Mouse (Mus musculus): ENCODE data around the gene Nup43.
"Not testable (repeated sequence)": the region's sequence is repeated elsewhere in the genome, so short reads cannot be mapped to it uniquely, and the experiment has no call there.

Gene Nup43

DNA sequence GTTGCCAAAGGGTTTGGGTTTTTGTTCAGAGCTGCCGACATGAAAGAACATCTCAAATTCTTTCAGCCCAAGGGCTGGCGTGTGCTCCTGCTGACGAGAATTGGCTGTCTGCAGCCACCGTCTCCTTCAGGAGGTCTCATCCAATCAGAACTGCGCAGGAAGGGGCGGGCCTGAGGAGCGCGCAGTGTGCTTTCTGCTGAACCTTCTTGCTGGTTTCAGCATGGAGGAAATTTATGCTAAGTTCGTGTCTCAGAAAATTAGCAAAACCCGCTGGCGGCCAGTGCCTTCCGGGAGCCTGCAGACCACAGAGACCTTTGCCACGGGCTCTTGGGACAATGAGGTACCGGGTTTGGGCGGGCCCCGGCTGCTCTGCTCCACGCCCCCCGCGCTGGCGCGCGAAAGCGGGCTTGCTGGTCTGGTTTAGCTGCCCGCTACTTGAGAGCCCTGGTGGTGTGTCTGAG lies at the start of gene Nup43:
Nup43 (plus strand) TSS at position 162 of the 461 bp plus-strand sequence.
- peak; percentile 91 to 96 for DNase-seq (ENCODE audit: low spot score in 2 of 2)

DNA sequence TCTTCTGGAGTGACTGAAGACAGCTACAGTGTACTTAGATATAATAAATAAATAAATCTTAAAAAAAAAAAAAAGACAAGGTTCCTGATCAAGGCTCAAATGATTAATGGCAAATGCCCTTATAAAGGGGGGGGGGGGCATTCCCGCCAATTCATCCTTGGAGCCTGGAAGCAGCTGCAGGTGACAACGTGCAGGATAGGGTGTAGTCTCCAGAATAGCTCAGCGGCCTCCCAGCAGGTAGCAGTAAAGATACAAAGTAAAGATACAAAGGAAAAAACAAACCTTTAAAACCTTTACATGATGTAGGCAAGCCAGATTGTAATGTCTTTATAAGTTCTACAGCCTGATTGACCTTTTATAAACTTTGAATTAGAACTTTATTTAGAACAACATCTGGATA lies 49.7 kb upstream of the Nup43 start:
- not testable (repeated sequence) for DNase-seq (ENCODE audit: low spot score in 2 of 2)

DNA sequence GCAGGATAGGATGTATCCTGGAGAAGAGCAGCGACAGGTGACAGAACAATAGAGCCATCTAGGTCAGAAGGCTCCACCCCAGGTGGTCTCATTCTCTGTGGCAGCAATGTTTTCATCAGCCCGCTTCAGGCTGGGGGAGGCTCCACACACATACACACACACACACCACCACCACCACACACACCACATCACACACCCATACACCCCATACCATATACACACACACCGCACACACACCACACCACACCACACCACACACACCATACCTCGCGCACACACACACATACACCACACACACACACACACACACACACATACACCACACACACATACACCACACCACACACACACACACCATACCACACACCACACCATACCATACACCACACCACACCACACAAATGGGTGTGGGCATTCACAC lies 47.5 kb upstream of the Nup43 start:
- no peak for DNase-seq (ENCODE audit: low spot score in 2 of 2)

GRCm38 (mm10) chr10:7620723-7621122 lies 46.6 kb upstream of the Nup43 start:
- DNase-seq (ENCODE audit: low spot score in 2 of 2) = no peak

DNA sequence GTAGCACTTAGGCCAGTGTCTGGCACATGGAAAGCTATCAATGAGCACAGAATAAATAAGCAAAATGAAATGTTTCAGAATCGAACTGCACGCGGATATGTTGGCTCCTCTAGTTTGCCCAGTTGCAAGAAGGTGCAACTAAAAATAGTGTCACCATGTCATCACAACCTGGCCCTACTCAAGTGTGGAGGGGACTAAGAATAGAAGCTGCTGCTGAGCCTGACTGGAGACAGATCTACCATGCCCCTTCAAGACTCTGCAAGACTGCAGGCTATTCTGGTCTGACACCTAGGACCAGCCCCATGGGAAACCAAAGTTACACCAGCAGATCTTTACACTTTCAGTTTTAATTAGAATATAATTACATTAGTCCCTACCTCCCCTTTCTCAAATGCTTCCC lies 44.9 kb upstream of the Nup43 start:
- DNase-seq (ENCODE audit: low spot score in 2 of 2) = no peak

DNA sequence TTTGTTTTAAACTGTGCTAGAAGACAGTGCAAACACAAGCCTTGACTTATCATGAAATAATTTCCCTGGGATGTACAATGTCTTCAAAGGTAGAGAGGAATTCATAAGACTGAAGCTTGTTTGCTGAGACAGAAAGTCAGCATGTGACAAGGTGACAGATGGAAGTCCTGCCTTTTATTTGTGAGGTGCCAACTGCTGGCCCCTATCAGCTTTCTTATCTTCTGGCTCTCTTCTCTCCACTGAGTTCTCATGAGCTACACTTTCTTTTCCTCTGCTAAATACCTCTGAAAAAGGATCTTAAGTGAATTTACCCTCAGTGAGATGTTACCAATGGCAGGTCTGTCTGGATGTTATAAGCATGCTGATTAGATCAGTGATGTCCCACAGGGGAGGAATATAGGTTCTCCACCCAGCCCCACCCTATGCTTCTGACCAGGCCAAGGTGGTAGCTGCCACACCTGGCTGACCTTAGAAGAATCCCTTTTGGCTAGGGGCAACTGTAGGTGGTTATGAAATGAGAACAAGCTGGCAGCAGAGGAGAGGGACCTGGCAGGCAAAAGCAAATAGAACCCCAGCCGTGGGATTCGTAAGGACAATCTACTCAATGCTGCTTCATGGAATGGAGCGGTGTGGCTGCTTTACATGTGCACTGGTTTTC lies 43.3 kb upstream of the Nup43 start:
- no peak for DNase-seq (ENCODE audit: low spot score in 2 of 2)

DNA sequence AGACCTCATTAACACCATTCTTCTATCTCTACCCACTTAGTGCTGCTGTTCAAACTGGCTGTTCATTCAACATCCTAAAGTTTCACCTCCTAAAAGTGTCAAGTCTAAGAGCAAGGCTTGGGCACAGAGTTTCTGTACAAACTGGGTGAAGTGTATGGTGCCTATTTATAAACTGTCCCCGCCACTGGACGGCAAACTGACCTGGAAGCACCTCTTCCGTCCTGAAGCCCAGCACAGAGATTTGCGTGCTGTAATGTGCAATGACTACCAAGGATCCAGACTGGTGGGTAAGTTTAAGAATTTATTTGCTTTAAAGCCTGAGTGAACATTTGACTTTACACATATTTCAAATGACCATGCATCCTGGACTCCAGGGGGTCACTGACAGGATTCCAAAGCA lies 38.2 kb upstream of the Nup43 start:
- no peak for DNase-seq (ENCODE audit: low spot score in 2 of 2)

DNA sequence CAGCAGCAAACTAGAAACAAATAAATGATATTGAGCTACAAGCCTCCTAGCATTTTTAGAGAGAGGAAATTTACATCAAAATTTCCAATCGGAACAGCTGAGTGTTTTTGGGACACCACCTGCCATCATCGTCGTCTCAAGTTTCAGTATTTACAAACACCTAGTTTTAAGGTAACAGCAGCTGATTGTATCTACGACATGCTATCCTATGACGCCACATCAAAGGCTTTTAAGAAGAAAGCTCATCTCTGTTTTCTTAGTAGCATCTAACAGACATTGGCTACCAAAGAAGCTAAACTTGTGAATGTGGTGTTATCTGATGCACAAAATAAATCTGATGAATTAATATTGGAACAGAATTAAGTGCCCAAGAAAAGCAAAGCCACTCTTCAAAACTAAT lies 37.0 kb upstream of the Nup43 start:
- DNase-seq (ENCODE audit: low spot score in 2 of 2) = no peak

DNA sequence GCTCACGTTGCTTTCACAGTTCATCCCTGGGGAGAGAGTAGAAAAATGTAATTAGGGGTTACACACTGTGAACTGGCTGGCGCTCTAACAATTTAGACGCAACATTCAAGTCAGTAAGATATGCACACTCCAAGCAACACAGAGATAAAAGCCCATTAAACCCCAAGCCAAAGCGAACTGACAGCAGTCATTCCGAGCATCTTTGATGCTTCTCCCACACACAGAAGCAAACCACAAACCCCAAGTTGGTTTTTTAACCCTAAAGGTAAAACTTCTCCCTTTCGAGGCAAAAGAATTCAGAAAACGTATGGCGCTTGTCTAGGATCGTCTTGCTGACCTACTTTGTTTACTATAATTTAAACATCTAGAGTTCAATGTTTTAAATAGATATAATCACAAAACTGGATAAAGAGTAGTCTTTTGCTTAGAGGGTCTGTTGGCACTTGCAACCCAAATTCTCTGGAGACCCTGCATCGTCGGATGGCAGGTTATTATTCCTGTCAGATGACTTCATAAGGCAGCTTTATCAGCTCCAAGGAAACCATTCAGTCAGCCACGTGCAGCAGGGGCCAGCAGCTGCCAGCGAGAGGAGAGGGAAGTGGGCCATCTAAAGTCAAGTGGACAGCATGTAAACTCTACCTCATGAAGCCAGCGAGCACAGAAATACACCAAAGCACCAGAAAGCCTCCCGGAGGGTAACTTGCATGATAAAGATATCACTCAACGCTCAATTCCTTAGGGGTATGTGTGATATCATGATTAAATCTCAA lies 36.2 kb upstream of the Nup43 start:
- no peak for DNase-seq (ENCODE audit: low spot score in 2 of 2)

DNA sequence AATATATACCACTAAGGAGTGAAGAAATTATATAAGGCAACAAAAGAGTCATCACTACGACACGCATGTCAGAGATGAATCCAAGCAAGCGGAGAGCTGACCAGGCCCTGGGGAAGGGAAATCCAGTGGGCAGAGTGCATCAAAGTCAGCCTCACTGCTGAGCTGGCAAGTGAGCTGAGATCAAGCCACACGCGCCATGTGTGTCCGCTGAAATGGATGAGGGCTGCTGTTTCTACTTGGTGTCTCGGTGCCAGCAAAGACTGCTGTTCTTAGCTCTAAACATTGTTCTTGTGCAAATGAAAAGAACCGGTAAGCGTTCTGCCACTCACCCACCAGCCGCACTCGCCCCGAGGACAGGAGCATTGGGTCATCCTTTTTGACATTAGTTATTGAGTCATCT lies 26.9 kb upstream of the Nup43 start:
- DNase-seq (ENCODE audit: low spot score in 2 of 2) = no peak

DNA sequence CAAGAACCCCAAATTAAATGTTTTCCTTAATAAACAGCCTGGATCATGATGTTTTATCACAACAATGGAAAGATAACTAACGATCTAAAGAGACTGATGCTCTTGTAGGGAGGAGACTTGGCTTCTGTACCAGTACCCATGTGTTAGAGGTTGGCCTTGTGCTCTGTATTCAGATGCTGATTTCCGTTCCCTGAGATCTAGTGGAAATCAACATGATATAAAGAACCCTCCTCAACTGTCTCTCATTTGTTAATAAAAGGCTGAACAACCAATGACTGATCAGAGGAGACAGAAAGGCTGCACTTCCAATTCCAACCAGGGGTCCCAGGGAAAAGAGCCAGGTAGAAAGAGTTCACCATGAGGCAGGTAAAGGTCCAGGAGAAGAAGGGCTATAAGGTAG lies 21.4 kb upstream of the Nup43 start:
- no peak for DNase-seq (ENCODE audit: low spot score in 2 of 2)

GRCm38 (mm10) chr10:7649059-7649458 lies 18.2 kb upstream of the Nup43 start:
- no peak for DNase-seq (ENCODE audit: low spot score in 2 of 2)

- no peak for DNase-seq (ENCODE audit: low spot score in 2 of 2)
Measured at GRCm38 (mm10) chr10:7651057-7651456, 16.2 kb upstream of the Nup43 start.

GRCm38 (mm10) chr10:7662471-7663141 lies 4.7 kb upstream of the Nup43 start:
- DNase-seq (ENCODE audit: low spot score in 2 of 2) = peak; percentile 76 to 91

DNA sequence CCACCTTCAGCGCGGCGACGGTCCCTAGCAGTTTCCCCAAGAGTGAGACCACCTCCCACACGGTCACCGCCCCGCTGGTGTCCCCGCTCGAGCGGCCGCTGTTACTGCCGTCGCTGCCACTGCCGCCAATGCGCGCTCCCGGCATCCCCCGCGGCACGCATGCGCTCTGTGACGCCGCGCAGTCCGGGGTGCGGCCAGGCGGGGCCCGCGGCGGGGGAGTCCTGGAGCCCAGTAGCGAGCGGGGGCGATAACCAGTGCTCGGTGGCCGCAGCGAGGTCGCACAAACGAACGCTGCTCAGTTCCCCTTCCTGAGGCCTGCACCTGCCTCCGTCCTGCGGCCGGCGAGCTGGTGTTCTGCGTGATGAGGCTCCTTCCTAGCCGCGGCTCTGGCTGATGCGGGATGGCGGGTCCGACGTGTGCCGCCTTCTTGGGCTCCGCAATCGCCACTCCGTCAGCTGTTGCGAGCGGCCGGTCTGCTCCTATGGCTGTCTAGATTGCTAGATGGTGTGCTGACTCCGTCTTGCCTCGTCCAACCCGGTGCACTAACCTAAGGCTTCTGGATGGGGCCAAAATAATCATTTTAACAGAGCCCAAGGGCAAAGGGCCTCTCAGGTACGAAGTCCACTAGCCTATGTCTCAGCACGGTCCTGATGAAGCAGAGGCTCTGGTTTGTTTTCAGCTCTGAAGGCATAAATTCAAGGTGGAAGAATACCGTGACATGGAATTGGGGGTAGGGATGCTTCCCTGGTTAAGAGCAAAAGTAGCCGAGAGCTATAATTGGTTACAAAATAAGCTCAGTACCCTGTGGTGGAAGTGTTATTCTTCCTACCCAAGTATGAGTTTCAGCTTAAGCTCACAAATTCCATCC lies 3.9 kb upstream of the Nup43 start:
- DNase-seq (ENCODE audit: low spot score in 2 of 2) = peak; percentile 93 to 98

GRCm38 (mm10) chr10:7664027-7664526 lies 3.2 kb upstream of the Nup43 start:
- DNase-seq (ENCODE audit: low spot score in 2 of 2) = no peak

DNA sequence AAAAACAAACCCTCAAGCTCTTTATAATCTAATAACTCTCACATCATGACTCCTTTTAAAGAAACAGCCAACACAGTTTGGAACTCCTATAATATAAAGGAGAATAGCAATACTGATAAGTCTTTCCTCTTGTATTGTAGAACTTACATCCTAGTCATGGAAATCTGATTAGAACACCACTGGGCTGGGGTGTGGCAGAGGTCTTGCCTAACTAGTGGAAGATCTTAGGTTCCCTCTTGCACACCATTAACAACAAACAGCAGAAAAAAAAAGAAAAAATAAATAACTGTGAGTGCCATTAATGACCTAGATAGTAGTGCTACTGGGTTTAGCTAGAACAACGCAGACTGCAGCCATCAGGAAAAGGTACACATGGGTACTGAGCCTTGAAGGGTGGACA lies 2.4 kb upstream of the Nup43 start:
- no peak for DNase-seq (ENCODE audit: low spot score in 2 of 2)

GRCm38 (mm10) chr10:7673673-7674072 lies 6.4 kb downstream of the Nup43 start:
- peak in 1 of 2 experiments; percentile 30 for DNase-seq (ENCODE audit: low spot score in 2 of 2)

GRCm38 (mm10) chr10:7680731-7681301 lies 13.5 kb downstream of the Nup43 start, which contains the start of the genes Pcmt1 and Lats1:
Pcmt1 (minus strand) TSS chr10:7681136.
Lats1 (plus strand) TSS chr10:7681214.
- DNase-seq (ENCODE audit: low spot score in 2 of 2) = peak; percentile 83 to 94

DNA sequence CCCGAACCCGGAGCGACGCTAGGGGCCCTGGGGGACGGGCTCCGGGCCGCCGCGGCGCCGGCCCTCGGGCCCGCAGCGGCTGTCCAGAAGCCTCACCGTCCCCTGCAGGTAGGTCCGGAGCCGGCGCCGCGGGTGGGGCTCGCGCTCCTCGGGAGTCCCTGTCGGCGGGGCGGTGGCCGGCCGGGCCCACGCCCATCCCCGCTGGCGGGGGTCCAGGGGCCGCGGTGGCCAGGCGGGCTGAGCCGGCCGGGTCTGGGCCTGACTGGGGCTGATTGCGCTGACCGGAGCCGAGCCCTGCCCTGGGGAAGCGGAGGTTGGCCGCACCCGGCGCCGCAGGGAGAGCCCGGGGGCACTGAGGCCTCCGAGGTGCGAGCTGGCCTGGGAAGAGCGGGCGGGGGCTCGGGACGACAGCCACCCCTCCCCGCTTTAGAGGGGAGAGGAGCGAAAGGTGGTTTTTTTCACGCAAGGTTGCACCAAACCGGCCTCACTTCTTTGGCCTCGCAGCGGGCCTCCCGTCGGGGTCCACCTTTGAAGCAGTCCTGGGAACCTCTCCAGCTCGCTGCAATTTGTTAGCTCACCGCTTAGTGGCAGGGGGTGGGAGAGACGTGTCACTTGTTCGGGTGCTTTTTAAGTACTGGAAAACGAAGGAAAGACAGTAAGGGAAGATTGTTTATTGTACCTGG lies 14.2 kb downstream of the Nup43 start:
- DNase-seq (ENCODE audit: low spot score in 2 of 2) = peak; percentile 64 to 86

All from spleen, postnatal 4 days (tissue).